Mouse (Mus musculus) brain, embryonic 14.5 days (tissue): ENCODE results near the gene Tsc2. TPM values are rescaled to one million over a fixed set of nuclear protein-coding genes. Genes with fewer than 3 reads are reported as not detected.
"Not testable (repeated sequence)": the region's sequence is repeated elsewhere in the genome, so short reads cannot be mapped to it uniquely, and the experiment has no call there.

ENCODE experiments used
- DNase-seq: peaks from one replicate; pipeline ENCODE4 v3.0.0-alpha.2; 2011; ENCODE audit warnings: low read depth
- CTCF ChIP-seq: fragments of 200-500 bp; IDR thresholded peaks from 2 replicates; pipeline ENCODE4 v1.5.1; 2012; ENCODE audit warnings: inconsistent platforms, mild to moderate bottlenecking, moderate library complexity, borderline replicate concordance; ENCODE audit not compliant: insufficient read depth, insufficient read length; ENCODE audit errors: extremely low read depth
- POLR2A ChIP-seq: fragments of 200-500 bp; IDR thresholded peaks from 2 replicates; pipeline ENCODE4 v1.6.1; 2012; ENCODE audit warnings: mild to moderate bottlenecking, inconsistent platforms, borderline replicate concordance; ENCODE audit not compliant: poor library complexity, insufficient read depth, insufficient read length, severe bottlenecking; ENCODE audit errors: extremely low read depth
- polyA plus RNA-seq: library from polyadenylated mRNA; depleted of rRNA; stranded (reverse); fragments of >200 nt; gene quantifications from 2 replicates; pipeline ENCODE4 v1.2.3, GENCODE M21; 2012; rRNA removed

The Tsc2 gene
- polyA plus RNA-seq, result 189 and 190 TPM in 2 replicates

- DNase-seq, result peak; percentile 95
- TF ChIP-seq POLR2A (peak; percentile 88), CTCF (no peak)
These were observed at the start of gene Tsc2, which contains the start of gene Nthl1 for GRCm38 (mm10) chr17:24632167-24632812. Tsc2 (minus strand) TSS chr17:24632630. Nthl1 (plus strand) TSS chr17:24632680.

GRCm38 (mm10) chr17:24677500-24678080 lies 45.2 kb upstream of the Tsc2 start:
- no peak for DNase-seq
- no peak for TF ChIP-seq CTCF
- TF ChIP-seq POLR2A, result no peak

GRCm38 (mm10) chr17:24676877-24677276 lies 44.4 kb upstream of the Tsc2 start:
- no peak for TF ChIP-seq CTCF
- no peak for TF ChIP-seq POLR2A
- DNase-seq, result no peak

GRCm38 (mm10) chr17:24676187-24676586 lies 43.8 kb upstream of the Tsc2 start:
- TF ChIP-seq CTCF (peak; percentile 74; the same call in 1 of the 2 replicates), POLR2A (no peak)
- DNase-seq, result peak; percentile 67

GRCm38 (mm10) chr17:24674277-24674676 lies 41.8 kb upstream of the Tsc2 start:
- no peak for DNase-seq
- TF ChIP-seq CTCF (no peak), POLR2A (no peak)

- DNase-seq, result no peak
- TF ChIP-seq POLR2A (no peak), CTCF (no peak)
These were observed 39.7 kb upstream of the Tsc2 start for GRCm38 (mm10) chr17:24672141-24672540.

- no peak for TF ChIP-seq CTCF
- no peak for TF ChIP-seq POLR2A
- no peak for DNase-seq
These were observed 38.9 kb upstream of the Tsc2 start for GRCm38 (mm10) chr17:24671346-24671745.

GRCm38 (mm10) chr17:24670246-24670844 lies 37.9 kb upstream of the Tsc2 start:
- TF ChIP-seq CTCF, result no peak
- no peak for TF ChIP-seq POLR2A
- no peak for DNase-seq

- TF ChIP-seq POLR2A (peak; percentile 78), CTCF (peak; percentile 31; the same call in 1 of the 2 replicates)
These were observed 37.3 kb upstream of the Tsc2 start, which contains the start of gene Zfp598 for GRCm38 (mm10) chr17:24669545-24670245. Zfp598 (plus strand) TSS chr17:24669687.

GRCm38 (mm10) chr17:24669214-24669544 lies 36.7 kb upstream of the Tsc2 start:
- not testable (repeated sequence) for DNase-seq

More at GRCm38 (mm10) chr17:24669545-24670245, 37.3 kb upstream of the Tsc2 start, which contains the start of gene Zfp598:
- peak; percentile 97 for DNase-seq

GRCm38 (mm10) chr17:24667416-24667815 lies 35.0 kb upstream of the Tsc2 start:
- DNase-seq, result peak; percentile 68
- no peak for TF ChIP-seq POLR2A
- peak; percentile 72; the same call in 1 of the 2 replicates for TF ChIP-seq CTCF

- DNase-seq, result not testable (repeated sequence)
These were observed 34.6 kb upstream of the Tsc2 start for GRCm38 (mm10) chr17:24667011-24667410.
